Mouse (Mus musculus) frontal cortex, postnatal 36 days (tissue): ENCODE data around the gene Tbcc.

Source experiments
- DNase-seq, 2 experiments: peaks; one replicate each; pipeline ENCODE4 v3.0.0; 2022; ENCODE audit warnings: low spot score in 2 of 2

Gene Tbcc

DNA sequence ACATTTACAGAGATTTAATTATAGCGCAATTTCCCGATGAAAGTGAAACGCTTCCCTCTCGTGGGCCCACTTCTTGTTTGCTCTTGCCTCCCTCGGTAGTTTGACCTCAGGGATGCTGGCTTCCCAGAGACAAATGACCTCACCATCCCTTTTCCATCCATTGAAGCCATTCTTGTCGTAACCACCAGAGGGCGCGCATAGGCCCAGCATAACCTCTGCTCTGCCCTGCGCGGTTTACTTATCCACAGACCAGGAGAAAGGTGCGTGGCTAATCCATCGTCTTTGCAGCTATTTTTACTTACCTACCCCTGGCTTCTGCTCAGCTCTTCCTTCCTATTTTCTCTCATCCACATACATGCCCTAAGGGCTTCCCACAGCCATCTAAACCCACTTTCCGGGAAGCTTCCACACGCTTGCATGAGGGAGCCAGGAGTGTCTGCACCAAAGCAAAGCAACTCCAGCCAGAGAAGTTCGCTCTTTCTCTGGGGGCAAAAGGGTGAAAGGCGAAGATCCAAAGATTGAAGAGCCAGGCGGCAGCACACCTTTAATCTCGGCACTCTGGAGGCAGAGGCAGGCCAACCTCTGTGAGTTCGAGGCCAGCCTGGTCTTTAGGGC, 13.5 kb downstream of the Tbcc start:
- peak; percentile 78 to 83 for DNase-seq

DNA sequence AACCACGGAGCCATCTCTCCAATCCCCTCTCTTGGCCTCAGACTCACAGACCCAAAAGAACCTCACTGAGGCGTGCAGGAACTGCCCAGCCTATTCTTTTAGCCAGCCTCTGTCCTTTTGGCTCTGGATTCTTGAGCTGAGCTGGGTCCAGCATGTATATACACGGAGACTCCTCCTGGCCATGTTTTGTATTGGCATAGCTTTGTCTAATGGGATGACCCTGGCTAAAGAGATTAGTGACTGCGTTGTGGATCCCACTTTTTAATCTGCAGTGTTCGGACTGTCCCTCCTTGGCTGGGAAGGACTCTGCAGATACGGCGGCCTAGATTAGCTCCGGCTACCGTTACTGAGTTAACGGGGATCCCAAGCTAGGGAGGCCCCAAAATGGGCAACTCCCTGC, 19.7 kb downstream of the Tbcc start, which contains the start of gene Prph2:
Gene Prph2, plus strand, starts transcription at position 274 of the 400 bp plus-strand sequence.
- DNase-seq, result no peak

DNA sequence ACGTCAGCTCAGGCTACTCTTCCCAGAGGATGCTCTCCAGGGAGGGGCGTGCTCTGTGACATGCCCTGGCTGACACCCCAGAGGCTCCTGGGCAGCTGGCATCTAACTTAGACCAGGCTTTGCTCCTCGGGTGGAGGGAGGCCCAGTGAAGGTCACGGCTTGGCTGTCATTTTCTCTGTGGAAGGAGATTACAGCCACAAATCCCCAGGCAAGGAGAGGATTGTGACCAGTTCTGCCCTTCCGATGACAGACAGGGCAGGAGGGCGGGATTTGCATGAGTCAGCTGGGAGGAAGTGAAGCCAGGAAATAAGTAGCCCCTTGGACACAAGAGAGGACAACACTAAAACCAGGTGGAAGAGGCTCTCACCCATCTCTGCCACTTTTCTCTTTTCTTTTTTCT, 21.8 kb downstream of the Tbcc start:
- DNase-seq, result no peak

DNA sequence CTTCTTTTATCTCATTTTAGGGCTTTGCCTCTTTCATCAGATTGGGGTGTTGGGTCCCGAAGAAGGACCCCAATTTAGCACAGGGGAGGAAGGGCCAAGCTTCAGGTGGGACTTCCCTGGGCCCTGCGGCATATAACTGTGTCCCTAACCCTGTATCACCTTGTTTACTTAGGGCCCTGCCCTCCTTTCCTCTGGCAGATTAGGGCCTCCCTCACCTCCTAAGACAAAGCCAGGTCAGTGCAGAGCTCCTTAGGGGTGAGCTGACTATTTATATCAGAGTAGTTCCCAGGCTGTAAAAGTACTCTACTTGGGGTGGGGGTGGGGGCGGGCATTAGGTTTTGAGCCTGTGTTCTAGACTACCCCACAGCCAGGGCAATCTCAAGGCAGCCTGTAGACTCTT, 24.6 kb downstream of the Tbcc start:
- DNase-seq, result no peak

DNA sequence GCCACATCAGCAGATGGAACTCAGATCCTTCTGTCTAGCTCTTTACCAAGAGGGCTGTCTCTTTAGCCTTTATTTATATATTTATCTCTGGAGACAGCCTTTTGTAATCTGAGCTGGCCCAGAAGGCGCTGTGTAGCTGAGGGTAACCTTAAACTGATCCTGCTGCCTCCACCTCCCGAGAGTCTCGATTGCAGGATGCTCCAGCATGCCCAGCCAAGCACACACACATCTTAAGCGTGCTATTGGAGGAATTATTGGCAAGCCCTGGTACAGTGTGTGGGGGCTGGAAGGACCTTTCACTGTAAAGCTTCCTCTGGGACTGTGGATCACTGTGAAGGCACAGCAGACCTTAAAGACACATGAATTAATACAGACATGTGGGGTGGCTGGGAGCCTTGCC, 28.5 kb downstream of the Tbcc start:
- no peak for DNase-seq

DNA sequence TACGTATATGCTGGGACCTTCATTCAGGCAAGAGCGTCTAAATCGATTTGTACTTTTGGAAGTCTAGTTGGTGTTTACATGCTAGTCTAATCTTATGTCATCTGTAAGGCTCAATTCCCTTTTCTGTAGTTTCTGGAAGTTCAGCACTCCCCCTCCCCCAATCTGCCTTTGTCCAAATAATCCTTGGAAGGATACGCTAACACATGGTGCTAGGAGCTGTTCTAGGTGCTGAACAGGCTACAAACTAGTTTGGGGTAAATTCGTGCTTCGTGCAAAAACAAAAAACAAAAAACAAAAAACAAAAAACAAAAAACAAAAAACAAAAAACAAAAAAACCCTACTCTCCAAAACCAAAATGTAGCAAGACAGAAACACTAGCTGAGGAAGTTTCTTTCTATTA, 30.4 kb downstream of the Tbcc start:
- DNase-seq, result no peak

DNA sequence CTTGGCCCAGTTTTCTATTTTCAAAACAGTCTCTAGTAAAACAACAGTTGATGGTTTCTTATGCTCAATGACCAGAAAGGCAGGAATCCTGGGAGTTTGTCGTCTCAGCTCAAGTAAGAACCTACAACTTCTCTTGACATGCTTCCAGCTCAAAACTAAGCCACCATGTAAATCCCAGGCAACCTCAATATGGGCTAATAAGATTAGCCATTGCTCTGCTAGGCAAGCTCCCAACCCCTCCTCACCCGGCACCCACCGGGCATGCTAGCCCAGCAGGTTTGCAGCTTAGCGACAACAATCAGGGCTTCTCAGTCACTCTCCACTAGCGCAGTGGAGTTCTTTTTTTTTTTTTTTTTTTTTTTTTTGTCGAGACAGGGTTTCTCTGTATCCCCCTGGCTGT, 35.7 kb downstream of the Tbcc start:
- DNase-seq, result no peak

DNA sequence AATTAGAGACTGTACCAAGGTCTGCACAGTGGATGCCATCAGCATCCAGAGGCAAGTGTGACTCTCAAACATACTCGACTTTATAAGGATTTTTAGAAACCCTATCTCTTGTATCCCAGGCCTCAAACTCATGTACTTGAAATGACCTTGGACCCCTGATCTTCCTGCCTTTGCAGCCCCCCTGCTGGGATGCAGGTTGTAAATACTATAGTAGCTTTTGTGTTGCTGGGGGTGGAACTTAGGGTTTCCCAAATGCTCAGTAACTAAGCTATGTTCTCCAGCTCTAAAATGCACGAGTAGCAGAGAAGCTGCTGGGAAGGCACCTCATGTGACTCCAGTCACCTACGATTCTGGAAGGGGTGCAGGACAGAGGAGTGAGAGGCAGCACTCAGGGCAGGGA, 36.5 kb downstream of the Tbcc start:
- no peak for DNase-seq

DNA sequence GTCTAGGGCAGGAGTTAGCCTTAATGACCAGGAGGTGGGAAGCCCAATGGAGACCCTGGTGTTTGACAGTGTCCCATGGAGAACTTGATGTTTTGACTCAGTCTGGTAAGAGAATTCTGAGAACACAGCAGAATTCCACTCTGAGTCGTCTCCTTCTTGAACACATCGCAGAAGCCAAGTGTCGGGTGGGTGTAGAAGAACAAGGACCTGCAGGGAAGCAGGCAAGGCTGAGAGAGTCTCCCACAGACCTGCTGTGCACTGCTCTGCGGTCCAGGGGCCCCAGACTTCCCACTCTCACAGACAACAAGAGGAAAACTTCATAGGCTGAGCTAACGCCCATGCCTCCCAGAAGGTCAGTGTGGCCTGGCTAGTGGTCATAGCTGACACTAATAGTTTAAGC, 37.3 kb downstream of the Tbcc start:
- peak; percentile 51 to 53 for DNase-seq

DNA sequence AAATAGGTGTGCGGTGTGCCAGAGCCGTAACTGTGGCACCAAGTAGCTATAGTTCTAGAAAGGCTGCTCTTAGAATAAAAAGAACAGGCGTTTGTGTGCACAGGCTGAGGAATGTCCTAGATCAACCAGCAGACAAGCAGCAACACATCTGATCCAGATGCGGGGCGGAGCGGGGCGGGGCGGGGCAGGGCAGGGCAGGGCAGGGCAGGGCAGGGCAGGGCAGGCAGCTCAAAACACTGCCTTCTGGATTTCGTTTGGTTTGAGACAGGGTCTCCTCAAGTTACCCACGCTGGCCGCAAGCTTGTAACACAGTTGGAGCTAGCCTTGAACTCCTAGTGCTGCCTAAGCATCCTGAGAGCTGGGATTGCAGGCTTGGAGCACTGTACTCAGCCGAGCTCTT, 38.8 kb downstream of the Tbcc start:
- no peak for DNase-seq

DNA sequence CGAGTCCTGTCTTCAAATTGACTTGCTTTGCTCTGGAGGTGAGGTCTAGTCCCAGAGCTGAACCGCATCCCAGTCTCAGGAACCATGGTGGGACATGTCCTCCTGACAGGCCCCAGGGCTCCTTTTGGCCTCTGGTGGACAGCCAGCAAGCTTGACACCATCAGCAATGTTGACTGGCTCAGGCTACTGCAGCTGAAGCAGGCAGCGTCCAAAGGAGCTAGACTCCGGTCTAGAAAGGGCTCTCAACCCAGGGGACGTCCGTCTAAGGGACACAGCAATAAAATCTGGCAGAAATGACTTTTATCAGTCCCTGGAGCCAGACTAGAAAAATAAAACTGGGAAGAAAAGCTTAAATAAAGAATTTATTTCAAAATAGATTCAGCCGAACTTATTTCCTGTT, 39.4 kb downstream of the Tbcc start:
- DNase-seq, result no peak

DNA sequence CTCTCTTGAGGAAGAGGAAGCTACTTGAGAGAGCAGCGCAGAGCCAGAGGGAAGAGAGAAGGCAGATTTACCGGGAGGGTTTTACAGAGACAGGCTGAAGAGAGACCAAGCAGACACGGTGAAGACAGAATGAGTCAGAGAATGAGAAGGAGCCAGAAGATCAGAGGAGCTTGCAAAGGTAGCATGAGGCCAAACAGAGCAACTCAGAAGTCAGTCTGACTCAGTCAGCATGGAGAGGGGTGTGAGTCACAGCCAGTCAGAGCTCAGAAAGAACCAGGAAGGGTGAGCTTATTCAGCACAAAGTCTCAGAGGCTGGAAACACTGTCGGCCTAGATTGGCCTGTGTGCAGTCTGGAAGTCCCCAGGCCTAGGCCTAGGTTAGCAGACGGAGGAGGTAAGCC, 42.5 kb downstream of the Tbcc start:
- DNase-seq, result peak; percentile 46 to 52

DNA sequence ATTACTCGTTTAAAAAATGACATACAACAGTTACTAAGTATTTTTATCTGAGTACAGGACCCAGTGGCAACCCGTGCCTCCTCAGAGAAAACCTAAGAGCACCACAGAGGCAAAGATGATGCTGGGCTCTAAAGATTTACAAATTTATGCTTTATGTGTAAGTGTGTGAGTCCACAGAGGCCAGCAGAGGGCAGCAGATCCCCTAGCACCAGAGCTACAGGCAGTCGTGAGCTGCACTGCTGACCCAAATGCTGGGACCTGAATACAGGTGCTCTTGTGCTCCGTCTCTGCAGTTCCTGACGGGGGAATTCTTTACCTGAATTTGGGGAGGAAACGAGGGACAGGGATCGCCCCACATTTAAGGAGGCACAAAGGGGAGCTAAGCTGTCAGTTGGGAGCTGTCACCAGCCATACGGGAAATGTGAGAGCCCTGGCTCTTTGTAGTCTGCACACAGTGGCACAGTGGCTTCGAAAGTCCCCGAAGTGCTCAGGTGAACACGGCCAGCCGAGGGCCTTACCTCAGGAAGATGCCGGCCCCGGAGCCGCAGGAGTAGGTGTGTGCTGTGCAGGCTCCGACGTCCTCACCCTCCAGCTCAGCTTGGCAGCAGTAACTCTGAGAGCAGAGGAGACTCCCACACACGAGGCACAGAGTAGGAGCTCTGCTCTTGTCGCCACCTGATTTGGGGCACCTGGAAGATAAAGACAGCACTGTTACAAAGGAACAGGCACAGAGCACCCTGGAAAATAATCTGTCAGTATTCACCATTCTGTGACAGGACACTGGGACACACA, 43.3 kb downstream of the Tbcc start:
- DNase-seq, result peak; percentile 58 to 67

DNA sequence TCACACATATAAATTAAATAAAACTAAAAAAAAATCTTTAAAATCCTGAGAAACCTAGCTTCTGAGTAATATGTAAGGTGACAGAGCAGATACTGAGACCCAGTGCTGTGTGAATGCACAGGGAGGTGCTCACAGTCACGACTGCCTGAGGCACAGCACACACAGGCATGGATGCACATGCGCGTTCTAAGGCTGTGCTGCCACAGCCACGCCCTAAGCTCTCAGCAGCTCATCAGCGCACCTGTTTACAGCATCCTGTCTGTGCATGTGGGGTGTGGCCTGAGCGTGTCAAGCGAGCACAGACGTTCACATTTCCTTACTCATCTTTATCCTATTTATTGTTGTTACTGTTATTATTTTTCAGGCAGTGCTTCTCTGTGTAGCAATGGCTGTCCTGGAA, 50.0 kb downstream of the Tbcc start:
- DNase-seq, result no peak
